Mouse (Mus musculus): ENCODE data around the gene Thada.
"Not testable (repeated sequence)": the region's sequence is repeated elsewhere in the genome, so short reads cannot be mapped to it uniquely, and the experiment has no call there.

Gene Thada

DNA sequence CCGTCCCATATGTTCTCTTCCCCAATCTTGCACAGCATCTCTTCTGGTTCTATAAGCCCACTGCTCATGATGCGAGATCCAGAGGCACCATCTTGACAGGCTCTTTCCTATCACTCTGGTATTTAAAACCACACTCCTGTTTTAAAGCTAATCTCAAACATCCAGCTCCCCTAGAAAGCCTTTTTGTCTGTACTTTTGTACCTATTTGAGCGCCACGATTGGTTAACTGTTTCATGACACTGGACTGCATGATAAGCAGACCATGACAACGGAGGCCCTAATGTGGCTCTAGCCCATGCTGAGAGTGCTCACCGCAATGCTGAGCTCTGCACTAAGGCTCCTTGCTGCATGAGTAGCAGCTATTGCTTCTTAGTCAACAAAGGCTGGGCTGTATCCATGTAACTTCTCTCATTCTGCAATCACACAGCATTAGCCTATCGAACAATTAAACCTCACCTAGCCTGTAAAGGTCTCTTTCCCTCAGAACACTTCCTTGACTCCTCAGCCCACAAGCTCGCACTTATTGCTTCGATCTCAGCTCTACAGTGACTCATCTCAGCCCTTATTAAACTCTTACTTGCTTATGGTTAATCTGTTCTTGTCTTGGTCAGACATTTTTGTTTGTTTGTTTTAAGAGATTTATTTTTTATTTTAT, 203.6 kb downstream of the Thada start:
- no peak for DNase-seq (ENCODE audit: low spot score in 2 of 2)

DNA sequence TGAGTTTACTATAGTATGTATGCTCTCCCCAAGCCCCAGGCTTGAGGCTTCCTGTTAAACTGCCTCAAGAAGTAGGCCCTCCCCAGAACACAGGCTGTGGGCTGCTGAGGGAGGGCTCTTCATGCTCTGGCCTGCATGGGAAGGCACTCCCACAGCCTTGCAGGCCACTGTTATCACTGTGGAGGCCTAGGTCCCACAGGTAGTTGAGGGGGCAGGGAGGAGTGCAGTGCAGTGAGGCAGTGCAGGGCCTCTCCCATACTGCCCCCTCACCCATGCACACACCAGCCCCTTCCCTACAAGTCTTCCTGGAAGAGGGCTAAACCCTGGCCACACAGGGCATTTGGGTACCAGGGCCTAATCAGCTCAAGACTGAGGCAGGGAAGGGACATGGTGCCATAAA, 205.0 kb downstream of the Thada start:
- no peak for DNase-seq (ENCODE audit: low spot score in 2 of 2)

DNA sequence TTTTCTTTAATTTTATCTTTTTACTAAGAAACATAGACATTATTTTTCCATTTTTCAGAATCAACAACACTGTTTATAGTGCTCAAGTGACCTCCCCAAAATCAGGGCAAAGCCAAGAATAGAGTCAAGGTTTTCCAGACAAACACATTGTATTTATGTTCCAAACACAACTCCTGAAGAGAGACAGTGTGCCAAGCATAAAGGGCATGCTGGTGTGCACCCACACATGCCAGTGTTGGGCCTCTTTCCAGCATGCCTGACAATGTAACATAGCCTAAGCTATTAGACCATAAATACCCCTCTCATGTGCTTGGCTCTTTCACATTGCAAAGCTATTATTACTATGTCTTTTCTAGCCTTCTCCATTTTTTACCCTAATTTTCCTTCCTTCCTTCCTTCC, 205.8 kb downstream of the Thada start:
- DNase-seq (ENCODE audit: low spot score in 2 of 2), result no peak

DNA sequence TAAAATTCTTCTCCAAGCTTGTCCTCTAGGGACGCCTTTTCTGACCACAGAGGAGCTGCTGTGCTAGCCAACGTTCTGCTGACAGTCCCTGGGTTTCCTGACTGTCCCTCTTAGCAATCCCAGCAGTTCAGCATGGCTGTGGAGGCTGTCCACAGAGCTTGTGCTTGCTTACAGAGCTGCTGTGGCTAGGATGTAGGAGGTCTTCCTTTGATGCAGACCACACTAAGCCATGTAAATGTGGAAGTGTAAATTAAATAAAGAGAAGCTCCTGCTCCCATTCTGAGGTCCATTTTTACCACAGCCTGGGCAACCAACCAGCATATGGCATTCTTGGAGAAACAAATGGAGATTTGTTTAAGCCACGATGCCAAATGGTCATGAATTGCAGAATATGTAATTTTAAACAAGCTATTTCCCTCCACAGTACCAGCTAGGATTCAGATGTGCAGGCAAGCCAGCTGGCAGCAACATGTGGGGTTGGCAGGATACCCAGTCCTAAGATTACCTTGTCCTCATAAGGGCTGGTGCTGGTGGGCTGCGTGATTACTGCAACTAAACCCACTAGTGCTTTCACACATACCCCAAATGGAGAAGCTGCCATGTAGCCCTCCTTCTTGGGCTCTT, 207.3 kb downstream of the Thada start:
- peak; percentile 35 to 54 for DNase-seq (ENCODE audit: low spot score in 2 of 2)

DNA sequence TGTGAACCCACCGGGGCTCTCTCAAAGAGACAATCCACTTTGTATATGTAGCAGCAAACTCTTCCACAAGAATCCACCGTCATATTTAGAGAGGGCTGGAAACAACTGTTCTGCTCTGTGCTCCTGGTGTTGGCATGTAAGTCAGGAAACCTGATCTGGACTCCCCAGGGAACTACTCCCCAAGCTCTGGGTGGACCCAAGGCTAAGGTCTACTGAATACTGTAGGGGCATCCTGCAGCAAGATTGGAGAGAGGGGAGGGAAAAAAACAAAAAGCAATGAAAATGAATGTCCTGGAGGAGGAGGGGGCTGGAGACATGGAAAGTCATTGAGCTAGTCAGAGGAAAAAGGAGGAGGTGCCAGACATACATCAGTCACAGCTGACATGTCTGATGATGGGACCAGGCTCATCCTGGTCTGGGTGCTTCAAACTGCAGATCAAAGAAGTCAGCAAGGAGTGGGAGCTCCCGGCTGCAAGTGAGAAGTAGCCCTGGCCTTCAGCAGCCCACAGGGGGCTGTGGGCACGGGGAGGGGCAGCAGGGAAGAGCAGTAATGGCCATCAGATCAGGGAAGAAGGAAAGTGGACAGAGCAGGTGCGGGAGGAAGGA, 208.0 kb downstream of the Thada start:
- no peak for DNase-seq (ENCODE audit: low spot score in 2 of 2)

DNA sequence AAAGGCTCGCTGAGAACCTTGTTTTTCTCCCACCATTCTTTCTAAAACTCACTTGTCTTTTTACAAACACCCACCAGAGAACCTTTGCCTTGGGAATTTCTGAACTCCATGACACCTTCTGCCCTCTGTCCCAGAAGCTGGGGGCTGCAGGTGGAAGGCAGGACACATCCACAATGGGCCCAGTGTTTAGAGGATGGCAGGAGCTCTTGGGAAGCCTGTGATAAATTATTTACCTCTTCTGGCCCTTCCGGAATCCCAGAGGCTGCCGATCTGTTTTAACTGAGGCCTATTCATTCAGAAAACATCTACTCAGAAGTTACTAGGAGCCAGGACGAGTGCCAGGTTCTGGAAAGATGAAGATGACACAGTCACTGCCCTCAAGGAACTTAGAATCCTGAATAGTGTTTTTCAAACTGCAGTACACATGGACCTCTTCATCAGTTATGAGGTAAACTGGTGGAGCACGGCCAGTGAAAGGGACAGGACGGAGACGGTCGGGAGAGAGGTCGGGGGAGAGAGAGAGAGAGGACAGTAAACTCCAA, 209.7 kb downstream of the Thada start:
- no peak for DNase-seq (ENCODE audit: low spot score in 2 of 2)

DNA sequence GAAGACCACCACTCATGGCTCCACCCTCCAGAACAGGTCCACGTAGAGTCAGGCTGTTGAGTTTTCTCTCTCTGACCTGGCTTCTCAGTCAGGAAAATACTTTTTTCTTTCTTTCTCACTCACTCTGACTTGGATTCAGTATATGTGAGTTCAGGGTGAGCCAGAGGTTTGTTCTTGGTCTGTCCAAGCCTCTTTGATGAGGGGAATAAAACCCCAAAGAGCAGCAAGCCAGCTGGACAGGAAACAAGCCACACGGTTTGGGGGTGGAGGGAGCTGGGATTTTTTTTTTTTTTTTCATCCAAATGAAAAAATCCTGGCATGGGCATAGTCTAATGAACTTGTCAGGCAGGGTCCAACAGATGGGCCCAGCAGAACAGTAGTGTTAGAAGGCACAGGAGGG, 210.2 kb downstream of the Thada start:
- no peak for DNase-seq (ENCODE audit: low spot score in 2 of 2)

DNA sequence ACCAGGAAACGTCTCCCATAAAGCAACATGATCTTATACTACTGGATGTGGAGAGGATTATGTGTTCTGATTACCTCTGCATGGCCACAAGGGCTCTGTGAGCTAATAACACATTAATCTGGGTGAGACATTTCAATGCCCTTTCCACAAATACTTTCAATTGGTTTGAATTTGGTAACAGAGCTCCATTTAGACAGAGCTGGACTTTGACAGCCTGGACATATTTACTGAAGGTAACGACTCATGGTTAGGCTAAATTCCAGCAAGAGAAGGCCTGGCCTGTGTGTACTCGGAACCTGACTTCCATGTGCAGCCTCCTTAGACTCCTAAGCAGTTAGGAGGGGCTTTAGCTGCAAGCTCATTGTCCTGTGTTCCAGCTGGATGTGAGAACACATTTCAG, 214.6 kb downstream of the Thada start:
- no peak for DNase-seq (ENCODE audit: low spot score in 2 of 2)

DNA sequence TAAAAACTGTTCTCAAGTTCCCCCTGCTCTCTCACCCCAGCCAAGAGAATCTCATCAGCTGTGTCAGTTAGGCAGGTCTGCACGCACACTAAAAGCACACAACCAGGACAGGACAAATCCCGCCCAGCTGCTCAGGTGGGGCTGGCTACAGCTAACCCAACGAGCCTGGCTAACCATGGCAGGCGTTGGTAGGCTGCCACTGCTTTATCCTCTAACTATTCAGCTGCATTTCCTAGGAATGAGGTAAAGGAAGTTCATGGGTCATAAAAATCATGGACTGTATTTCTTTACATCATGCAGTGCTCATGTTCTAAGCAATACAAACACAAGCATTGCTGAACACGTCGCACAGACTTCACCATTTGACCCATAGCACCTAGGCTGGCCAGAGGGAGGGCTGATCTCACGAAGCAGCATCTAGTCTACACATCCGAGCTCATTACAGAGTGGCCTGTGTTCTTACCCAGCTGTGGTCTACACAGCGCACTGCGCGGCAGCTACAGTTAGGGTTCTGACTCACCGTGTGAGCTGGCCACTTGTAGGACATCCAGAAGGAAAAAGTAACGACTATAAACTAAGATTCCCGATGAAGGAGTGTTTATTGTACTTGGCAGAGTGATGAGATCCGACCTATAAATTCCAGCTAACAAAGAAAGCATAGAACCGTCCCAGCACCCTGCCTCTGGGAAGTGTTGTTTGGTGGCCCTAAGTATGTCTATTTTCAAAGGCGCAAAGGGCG, 221.7 kb downstream of the Thada start:
- DNase-seq (ENCODE audit: low spot score in 2 of 2), result no peak

DNA sequence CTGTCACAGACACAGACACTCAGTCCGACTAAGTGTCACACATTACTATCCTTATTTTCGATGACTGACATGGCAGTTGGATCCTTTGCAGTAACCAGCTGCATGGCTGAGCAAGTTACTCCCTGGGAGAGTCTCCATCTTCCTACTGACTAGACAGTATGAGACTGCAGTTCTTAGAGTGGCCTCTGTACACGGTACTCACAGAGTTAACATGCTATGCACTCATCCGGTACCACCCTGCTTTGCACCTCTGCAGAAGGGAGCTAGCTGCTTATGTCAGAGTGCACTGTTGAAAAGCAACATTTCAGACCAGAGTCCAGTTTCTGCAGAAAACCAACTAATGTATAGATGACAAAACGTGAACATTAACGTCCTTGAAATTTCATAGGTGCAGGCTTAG, 222.2 kb downstream of the Thada start:
- no peak for DNase-seq (ENCODE audit: low spot score in 2 of 2)

DNA sequence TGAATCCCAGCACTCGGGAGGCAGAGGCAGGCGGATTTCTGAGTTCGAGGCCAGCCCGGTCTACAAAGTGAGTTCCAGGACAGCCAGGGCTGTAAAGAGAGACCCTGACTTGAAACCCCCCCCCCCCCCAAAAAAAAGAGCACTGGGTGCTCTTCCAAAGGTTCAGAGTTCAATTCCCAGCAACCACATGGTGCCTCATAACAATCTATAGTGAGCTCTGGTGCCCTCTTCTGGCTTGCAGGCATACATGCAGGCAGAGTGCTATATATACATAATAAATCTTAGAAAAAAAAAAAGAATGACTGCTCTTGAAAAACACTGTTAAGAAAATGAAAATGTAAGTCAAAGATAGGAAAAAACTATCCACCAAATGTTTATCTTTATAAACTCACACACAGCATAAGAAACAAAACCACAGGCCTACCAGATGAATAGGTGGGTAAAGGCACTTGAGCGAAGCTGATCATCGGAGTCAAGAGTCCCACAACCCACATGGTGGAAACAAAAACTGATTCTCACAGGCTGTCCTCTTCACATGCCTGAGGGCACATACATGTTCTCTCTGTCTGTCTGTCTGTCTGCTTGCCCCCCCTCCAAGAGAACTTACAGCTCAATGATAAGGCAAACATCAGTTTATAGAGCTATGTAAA, 224.6 kb downstream of the Thada start:
- DNase-seq (ENCODE audit: low spot score in 2 of 2), result no peak

DNA sequence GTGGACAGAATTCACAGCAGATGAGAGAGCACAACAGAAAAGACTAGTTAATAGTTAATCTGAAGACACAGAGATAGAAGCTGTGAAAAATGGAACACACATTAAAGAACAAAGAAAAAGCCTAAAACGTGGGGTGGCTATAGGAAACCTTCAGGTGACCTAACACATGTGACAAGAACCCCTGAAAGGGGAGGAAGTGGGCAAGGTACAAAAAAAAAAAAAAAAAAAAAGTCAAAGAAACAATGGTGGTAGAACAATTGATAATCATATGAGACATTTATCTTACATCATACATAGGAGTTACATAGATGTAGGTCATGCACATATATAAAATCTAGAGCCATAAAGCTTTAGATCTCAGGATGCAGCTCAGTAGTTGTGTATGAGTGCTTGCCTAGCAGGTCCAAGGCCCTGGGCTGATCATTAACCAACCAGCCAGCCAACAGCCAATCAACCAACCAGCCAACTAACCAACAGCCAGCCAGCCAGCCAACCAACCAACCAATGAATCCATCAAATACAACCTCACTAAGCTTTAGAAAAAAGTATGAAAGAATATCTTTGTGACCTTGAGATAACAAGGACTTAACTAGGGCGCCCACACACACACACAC, 226.2 kb downstream of the Thada start:
- no peak for DNase-seq (ENCODE audit: low spot score in 2 of 2)

DNA sequence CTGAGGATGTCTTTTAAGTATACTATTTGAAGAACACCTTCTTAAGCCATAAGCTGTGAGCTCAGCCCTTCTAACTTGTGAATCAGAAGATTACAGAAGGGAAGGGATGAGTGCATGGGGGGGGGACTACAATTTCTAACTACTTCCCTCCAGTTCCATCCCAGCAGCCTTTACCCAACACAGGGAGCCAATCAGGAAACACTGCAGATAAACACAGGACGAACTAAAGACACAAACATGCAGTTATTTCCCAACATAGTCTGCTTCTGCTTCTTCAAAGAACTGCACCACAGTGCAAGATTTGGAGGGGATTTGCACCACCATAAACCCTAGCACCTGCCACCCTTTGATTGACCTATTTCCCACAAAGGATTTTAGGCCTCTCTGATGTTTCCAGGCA, 227.8 kb downstream of the Thada start:
- DNase-seq (ENCODE audit: low spot score in 2 of 2), result no peak

DNA sequence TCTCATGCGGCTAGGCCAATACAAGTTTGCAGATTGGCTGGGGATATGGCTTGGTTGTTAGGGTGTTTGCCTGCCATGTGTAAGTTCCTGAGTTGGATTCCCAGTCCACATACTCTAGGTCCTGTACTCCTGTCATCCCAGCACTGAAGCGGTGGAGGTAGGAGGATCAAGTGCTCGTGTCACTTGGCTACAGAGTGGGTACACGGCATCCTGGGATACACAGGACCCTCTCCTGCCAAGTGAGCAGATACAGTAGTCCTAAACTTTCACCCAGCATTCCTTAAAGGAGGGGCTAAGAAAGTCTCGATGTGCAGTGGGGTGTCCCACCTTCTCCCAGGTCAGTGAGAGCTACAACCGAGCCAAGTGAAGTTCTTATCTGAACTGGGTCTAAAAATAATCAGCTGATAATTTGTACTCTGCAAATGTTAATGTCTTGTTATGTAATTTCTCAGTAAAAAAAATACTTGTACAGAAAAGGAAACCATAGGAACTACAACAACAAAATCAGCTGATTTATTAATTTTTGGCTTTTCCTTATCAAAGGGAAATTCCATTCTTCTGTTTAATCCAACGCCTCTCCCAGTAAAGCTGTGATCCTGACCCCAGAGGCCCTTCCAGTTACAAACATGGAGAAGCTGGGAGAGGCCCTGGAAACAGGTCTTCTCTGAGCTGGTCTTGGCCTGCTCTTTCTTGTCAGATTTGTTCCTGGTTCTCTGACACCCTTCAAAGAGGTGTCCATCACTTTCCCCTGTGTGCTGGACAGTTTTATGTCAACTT, 229.0 kb downstream of the Thada start:
- no peak for DNase-seq (ENCODE audit: low spot score in 2 of 2)

DNA sequence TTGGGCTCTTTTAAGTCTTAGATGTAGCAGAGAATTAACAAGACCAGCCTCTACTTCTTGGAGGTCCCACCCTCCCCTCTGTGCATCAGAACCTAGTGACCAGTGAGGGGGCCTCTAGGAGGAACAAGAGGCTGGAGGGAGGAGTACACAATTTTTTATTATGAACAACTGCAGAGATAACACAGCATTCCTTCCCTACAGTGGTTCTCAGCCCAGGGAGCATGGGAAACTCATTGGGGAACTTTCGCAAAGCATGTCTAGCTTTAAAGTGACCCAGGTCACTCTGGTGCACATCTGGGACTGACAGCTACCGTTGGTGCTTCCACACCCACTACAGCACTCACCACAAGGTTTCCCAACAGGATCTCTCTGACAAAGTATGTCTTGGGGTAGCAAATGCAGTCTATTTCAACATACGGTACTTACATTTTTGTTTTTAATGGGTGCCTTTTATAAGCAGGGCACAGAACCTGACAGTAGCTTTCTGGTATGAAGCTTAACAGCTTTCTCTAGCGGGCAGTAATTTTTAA, 230.5 kb downstream of the Thada start:
- no peak for DNase-seq (ENCODE audit: low spot score in 2 of 2)

DNA sequence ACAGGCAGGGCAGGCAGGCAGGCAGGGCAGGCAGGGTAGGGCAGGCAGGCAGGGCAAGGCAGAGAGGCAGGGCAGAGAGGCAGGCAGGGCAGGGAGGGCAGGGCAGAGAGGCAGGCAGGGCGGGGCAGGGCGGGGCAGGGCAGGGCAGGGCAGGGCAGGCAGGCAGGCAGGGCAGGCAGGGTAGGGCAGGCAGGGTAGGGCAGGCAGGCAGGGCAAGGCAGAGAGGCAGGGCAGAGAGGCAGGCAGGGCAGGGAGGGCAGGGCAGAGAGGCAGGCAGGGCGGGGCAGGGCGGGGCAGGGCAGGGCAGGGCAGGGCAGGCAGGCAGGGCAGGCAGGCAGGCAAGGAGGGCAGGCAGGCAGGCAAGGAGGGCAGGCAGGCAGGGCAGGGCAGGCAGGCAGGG, 231.2 kb downstream of the Thada start:
- not testable (repeated sequence) for DNase-seq (ENCODE audit: low spot score in 2 of 2)

DNA sequence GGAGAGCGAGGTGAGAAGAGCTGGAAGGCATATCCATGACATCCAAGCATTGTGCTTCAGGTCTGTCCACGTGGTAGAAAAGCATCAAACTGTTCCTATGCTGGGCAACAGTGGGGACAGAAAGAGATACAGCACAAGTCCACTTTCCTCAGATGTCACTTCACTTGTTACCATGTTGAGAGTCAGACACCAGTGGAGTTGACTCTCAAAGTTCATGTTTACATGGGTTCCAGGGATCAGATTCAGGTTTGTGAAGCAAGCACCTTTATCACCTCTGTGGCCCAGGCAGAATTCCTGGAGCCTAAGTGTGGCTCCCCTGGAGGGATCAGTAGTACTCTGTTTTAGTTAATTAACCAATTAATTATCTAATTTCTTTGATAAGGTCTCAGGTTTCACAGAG, 232.2 kb downstream of the Thada start:
- DNase-seq (ENCODE audit: low spot score in 2 of 2), result no peak

DNA sequence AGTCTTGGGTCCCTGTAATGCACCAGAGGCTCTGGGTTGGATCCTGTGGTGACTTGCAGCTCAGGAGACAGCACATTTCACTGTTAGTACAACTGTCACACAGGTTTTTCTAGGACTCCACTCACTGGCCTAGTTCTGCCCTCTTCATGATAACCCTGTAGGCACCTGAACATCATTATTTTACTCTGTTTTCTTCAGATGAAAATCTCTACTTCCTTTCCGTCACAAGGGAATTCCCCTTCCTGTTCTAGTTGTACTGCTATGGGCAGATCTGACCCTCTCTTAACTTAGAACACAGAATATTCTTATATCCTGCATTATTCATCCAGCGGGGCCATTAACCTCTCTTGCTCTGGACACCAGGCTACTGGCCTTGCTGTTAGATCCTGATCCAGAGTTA, 234.6 kb downstream of the Thada start:
- no peak for DNase-seq (ENCODE audit: low spot score in 2 of 2)

DNA sequence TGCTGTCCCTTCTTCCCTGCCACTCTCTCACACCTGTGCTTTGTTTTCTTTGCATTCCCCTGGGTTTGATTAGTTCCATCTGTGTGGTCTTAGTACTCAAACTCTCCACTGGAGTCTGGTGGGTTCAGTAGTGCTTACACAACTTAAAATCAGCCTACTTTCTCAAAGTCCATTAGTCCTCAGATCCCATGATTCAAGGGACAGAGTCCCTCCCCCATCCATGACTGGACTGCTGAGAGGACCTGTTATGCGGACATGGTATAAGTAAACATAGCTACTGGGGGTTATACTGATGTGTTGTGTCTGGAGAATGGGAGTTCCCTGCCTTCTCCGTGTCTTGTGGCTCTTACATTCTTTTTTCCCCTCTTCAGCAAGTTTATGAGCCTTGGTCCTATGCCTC, 237.8 kb downstream of the Thada start:
- no peak for DNase-seq (ENCODE audit: low spot score in 2 of 2)

DNA sequence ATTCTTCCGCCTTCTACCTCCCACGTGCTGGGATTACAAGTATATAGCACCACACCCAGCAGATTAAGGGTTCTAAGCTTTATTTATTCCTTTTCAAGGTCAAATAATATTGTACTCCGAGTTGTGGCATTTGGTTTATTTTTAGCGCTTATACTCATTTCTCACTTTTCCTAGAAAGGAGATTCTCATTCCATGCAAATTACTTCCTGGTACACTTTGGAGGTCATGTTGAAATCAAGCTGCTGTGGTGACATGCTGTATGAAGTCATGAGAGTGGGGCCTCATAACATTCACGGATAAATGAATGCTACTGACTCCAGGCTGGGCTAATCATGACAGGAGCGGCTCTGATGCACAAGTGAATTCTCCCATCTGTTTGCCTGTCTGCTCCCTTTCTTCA, 239.3 kb downstream of the Thada start:
- no peak for DNase-seq (ENCODE audit: low spot score in 2 of 2)

DNA sequence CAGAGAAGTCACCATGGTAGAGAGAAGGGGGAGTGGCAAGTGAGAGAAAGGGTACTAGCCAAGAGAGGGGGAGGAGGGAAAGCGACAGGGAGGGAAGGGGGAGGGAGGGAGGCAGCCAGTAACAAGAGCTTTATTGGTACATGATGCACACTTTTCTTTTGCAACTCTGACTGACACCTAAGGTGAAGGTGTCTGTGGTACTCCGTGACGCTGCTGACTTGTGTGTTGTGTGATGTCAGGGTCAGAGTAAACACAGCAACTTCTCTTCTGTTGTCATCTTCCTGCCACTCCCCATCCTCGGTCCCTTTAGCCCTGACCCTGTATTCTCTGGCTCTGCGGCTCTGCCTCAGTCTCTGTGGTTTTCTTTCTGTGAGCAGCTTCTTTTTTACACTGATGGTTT, 239.8 kb downstream of the Thada start:
- DNase-seq (ENCODE audit: low spot score in 2 of 2), result no peak
